Mouse (Mus musculus) liver, adult 2 months (tissue): Measurements from ENCODE around the gene Olfr270. TPM values are rescaled to one million over a fixed set of nuclear protein-coding genes. Genes with fewer than 3 reads are reported as not detected.

Source experiments
- DNase-seq: peaks from one replicate; pipeline ENCODE4 v3.0.0-alpha.2; 2011; ENCODE audit warnings: low read depth, low spot score; ENCODE audit errors: extremely low read depth
- H3K27ac ChIP-seq: fragments of 200-500 bp; replicated peaks from 2 replicates; pipeline ENCODE4 v1.5.1; 2012; ENCODE audit warnings: low read depth, mild to moderate bottlenecking, control low read depth, inconsistent platforms, low read length; ENCODE audit not compliant: insufficient read depth
- H3K27me3 ChIP-seq: fragments of 200-500 bp; 2 replicates; pipeline ENCODE4 v1.6.1; 2012; ENCODE audit warnings: mild to moderate bottlenecking, moderate library complexity, low read length, inconsistent platforms; ENCODE audit not compliant: control insufficient read depth, insufficient read depth
- H3K36me3 ChIP-seq: fragments of 200-500 bp; 2 replicates; pipeline ENCODE4 v1.6.1; 2012; ENCODE audit warnings: low read length, inconsistent platforms; ENCODE audit not compliant: control insufficient read depth, insufficient read depth
- H3K4me1 ChIP-seq: fragments of 200-500 bp; 2 replicates; pipeline ENCODE4 v1.6.1; 2011; ENCODE audit warnings: low read length; ENCODE audit not compliant: control insufficient read depth, insufficient read depth
- H3K4me3 ChIP-seq: fragments of 200-500 bp; 2 replicates; pipeline ENCODE4 v1.5.1; 2011; ENCODE audit warnings: low read depth, mild to moderate bottlenecking, control low read depth, low read length, moderate library complexity; ENCODE audit not compliant: insufficient read depth
- H3K79me2 ChIP-seq: fragments of 200-500 bp; 2 replicates; pipeline ENCODE4 v1.6.1; 2012; ENCODE audit warnings: inconsistent platforms, mild to moderate bottlenecking, low read length, moderate library complexity; ENCODE audit not compliant: control insufficient read depth, insufficient read depth
- H3K9ac ChIP-seq: fragments of 200-500 bp; 2 replicates; pipeline ENCODE4 v1.6.1; 2012; ENCODE audit warnings: low read depth, mild to moderate bottlenecking, control low read depth, inconsistent platforms, low read length
- CTCF ChIP-seq: fragments of 200-500 bp; IDR thresholded peaks from 2 replicates; pipeline ENCODE4 v1.5.1; 2011; ENCODE audit warnings: low read depth, low read length, control low read depth
- POLR2A ChIP-seq: fragments of 200-500 bp; IDR thresholded peaks from 2 replicates; pipeline ENCODE4 v1.6.1; 2011; ENCODE audit warnings: low read length, control low read depth; ENCODE audit not compliant: insufficient read depth; ENCODE audit errors: extremely low read depth
- WGBS: fragments of 180-500 bp; shearing (Covaris S2); methylation state at CpG from one replicate; pipeline ENCODE4 v1.1.7; 2018; 5-methylcytosine and 5-hydroxymethylcytosine counted together
- polyA plus RNA-seq: library from polyadenylated mRNA; depleted of rRNA; stranded (reverse); fragments of >200 nt; gene quantifications from 2 replicates; pipeline ENCODE4 v1.2.3, GENCODE M21; 2012
- total RNA-seq: library from RNA; depleted of rRNA; stranded (reverse); fragments of >200 nt; gene quantifications from 2 replicates; pipeline ENCODE4 v1.2.3, GENCODE M21; 2014

Olfr270 gene
- total and polyA plus RNA-seq, 2 experiments: not detected

GRCm38 (mm10) chr4:52949005-52949404, 15.3 kb upstream of the Olfr270 start:
- H3K27ac ChIP-seq: no peak overlapping the region
- H3K9ac ChIP-seq: no peak overlapping the region
- H3K79me2 ChIP-seq: no peaks in the 10 kb centered on the region
- H3K4me3 ChIP-seq: no peak overlapping the region
- H3K36me3 ChIP-seq: no peaks in the 10 kb centered on the region
- no peaks in the 10 kb centered on the region for H3K4me1 ChIP-seq
- 83% methylated on average over 2 of the region's 2 CpGs for WGBS
- H3K27me3 ChIP-seq: no peaks in the 10 kb centered on the region
- no peak for DNase-seq
- TF ChIP-seq POLR2A (no peak), CTCF (no peak)

- H3K4me3 ChIP-seq: no peak overlapping the region
- DNase-seq: peak; percentile 38
- H3K27me3 ChIP-seq: no peaks in the 10 kb centered on the region
- H3K79me2 ChIP-seq: no peaks in the 10 kb centered on the region
- no peaks in the 10 kb centered on the region for H3K4me1 ChIP-seq
- WGBS: 36% methylated on average over 4 of the region's 4 CpGs
- H3K9ac ChIP-seq: no peak overlapping the region
- TF ChIP-seq CTCF (peak; percentile 44), POLR2A (no peak)
- H3K27ac ChIP-seq: no peak overlapping the region
- no peaks in the 10 kb centered on the region for H3K36me3 ChIP-seq
Measured at GRCm38 (mm10) chr4:52958693-52959092, 5.7 kb upstream of the Olfr270 start.

- Histone ChIP-seq H3K27me3 (no peaks in the 10 kb centered on the region; the same call in 1 of the 2 replicates), H3K4me3 (no peak overlapping the region), H3K9ac (no peak overlapping the region), H3K4me1 (no peaks in the 10 kb centered on the region), H3K36me3 (no peaks in the 10 kb centered on the region), H3K79me2 (no peaks in the 10 kb centered on the region), H3K27ac (no peak overlapping the region)
- WGBS: 50% methylated on average over 2 of the region's 2 CpGs
- peak; percentile 36 for DNase-seq
- TF ChIP-seq CTCF (peak; percentile 12; the same call in 1 of the 2 replicates), POLR2A (no peak)
Measured at GRCm38 (mm10) chr4:52985216-52985615, 20.9 kb downstream of the Olfr270 start.

- Histone ChIP-seq H3K27me3 (no peaks in the 10 kb centered on the region), H3K9ac (no peak overlapping the region), H3K4me3 (no peak overlapping the region), H3K27ac (no peak overlapping the region), H3K36me3 (no peaks in the 10 kb centered on the region), H3K79me2 (no peaks in the 10 kb centered on the region), H3K4me1 (no peaks in the 10 kb centered on the region)
- DNase-seq: no peak
- 83% methylated on average over 2 of the region's 2 CpGs for WGBS
- TF ChIP-seq CTCF (no peak), POLR2A (no peak)
Measured at GRCm38 (mm10) chr4:52986266-52986665, 21.9 kb downstream of the Olfr270 start.

- 34% methylated on average over 12 of the region's 12 CpGs for WGBS
- Histone ChIP-seq H3K4me1 (no peaks in the 10 kb centered on the region), H3K27me3 (no peaks in the 10 kb centered on the region), H3K79me2 (no peaks in the 10 kb centered on the region), H3K9ac (no peak within 1 kb of the TSS), H3K36me3 (no peaks in the 10 kb centered on the region), H3K4me3 (no peak within 1 kb of the TSS), H3K27ac (no peak within 1 kb of the TSS)
- no peak for DNase-seq
- TF ChIP-seq POLR2A: no peak
- no peak for TF ChIP-seq CTCF
Measured at GRCm38 (mm10) chr4:52989248-52989647, 24.9 kb downstream of the Olfr270 start, which contains the start of gene Nipsnap3a. Nipsnap3a (plus strand) TSS chr4:52989272.

GRCm38 (mm10) chr4:52999449-52999848, 35.1 kb downstream of the Olfr270 start:
- Histone ChIP-seq H3K36me3 (no peaks in the 10 kb centered on the region), H3K9ac (no peak overlapping the region), H3K4me3 (no peak overlapping the region), H3K4me1 (no peaks in the 10 kb centered on the region), H3K79me2 (no peaks in the 10 kb centered on the region), H3K27me3 (no peaks in the 10 kb centered on the region), H3K27ac (no peak overlapping the region)
- WGBS: 54% methylated on average over 6 of the region's 6 CpGs
- peak; percentile 33 for DNase-seq
- no peak for TF ChIP-seq POLR2A
- no peak for TF ChIP-seq CTCF
